Mouse (Mus musculus) embryonic stem cell, embryonic (primary cell): ENCODE results near the gene Cep250.

ENCODE experiments used
- CTCF ChIA-PET, 4 experiments: fragments of 300-600 bp in 2 of 4; fragments of 350-600 bp in 2 of 4; sonication (Branson Sonifier 250); formaldehyde crosslinking; loops; one replicate each; lab custom pipeline; 2022; ENCODE audit warnings: inconsistent platforms in 2 of 4; lab: Charles Lee
- POLR2A ChIA-PET, 4 experiments: fragments of 300-600 bp in 2 of 4; fragments of 350-600 bp in 2 of 4; sonication (Branson Sonifier 250); formaldehyde crosslinking; loops; one replicate each; lab custom pipeline; 2022; ENCODE audit warnings: antibody characterized with exemption in 4 of 4, inconsistent platforms in 1 of 4; lab: Charles Lee

Cep250 gene

DNA sequence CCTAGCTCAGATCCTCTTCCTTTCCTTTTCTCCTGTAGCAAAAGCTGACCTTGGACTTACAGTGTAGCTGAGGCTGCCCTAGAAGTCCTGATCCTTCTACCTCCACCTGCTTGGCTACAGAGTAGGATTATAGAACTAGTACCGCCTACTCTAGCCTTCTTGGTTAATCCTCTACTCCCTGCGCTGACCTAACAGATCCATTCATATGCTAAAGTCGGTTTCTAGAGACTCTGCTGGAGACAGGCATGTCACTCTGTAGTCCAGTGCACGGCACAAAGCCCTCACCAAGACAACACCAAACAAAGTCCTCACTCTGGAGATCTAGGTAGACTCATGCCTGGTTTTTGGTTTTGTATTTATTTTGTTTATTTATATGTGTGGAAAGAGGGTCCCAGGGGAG, 9.8 kb upstream of the Cep250 start:
- ChIA-PET CTCF (interaction anchor here (0.5 to 2.4 kb wide), 53 partner anchors 9 to 1298 kb away, joined by 3 to 32 read pairs (median 4); partner anchors contain the start of genes Cep250 (in 2 of the 4), Acss2 (in 1 of the 4), BC029722 (in 1 of the 4) and Eif6 (in 1 of the 4)), POLR2A (interaction anchor here in 3 of 4 experiments (0.6 to 9.1 kb wide), 20 partner anchors 10 to 305 kb away, joined by 3 to 75 read pairs (median 4); partner anchors contain the start of genes Cep250 (in 3 of the 3) and BC029722 (in 2 of the 3))

- ChIA-PET CTCF (interaction anchor here in 1 of 4 experiments (2.0 to 2.4 kb wide), 2 partner anchors 99 to 145 kb away, joined by 9 to 32 read pairs; no protein-coding TSS in a partner anchor), POLR2A (interaction anchor here in 3 of 4 experiments (0.5 to 9.1 kb wide), 8 partner anchors 9 to 135 kb away, joined by 3 to 75 read pairs (median 3); partner anchors contain the start of genes Cep250 (in 2 of the 3) and BC029722 (in 1 of the 3))
Observed at GRCm38 (mm10) chr2:155947390-155948002, 8.8 kb upstream of the Cep250 start.

GRCm38 (mm10) chr2:155949362-155949761, 6.9 kb upstream of the Cep250 start:
- ChIA-PET CTCF (no interaction called here), POLR2A (interaction anchor here in 1 of 4 experiments (1.1 kb wide), 1 partner anchor 9 kb away, joined by 3 read pairs; the partner anchor contains the start of gene Gm15557)

DNA sequence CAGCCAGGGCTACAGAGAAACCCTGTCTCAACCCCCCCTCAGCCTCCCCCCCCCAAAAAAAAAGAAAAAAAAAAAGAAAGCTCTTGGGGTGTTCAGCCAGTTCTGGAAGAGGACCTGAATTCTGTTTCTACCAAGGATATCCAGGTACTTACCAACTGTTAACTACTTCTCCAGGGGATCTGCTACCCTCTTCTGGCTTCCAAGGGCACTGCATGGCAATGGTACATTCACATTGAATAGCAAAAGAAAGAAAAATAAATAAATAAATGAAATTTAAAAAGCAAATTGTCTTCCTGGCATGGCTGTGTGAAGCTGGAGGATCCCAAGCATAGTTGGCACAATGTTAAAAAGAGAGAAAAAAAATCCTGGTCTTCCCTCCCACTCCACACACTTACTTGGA, 4.3 kb upstream of the Cep250 start:
- ChIA-PET POLR2A (interaction anchor here in 1 of 4 experiments (0.6 to 1.5 kb wide), 2 partner anchors 120 to 159 kb away, joined by 3 read pairs; no protein-coding TSS in a partner anchor), CTCF (interaction anchor here in 2 of 4 experiments (0.6 to 1.1 kb wide), 3 partner anchors 72 to 120 kb away, joined by 3 to 4 read pairs (median 3); no protein-coding TSS in a partner anchor)

DNA sequence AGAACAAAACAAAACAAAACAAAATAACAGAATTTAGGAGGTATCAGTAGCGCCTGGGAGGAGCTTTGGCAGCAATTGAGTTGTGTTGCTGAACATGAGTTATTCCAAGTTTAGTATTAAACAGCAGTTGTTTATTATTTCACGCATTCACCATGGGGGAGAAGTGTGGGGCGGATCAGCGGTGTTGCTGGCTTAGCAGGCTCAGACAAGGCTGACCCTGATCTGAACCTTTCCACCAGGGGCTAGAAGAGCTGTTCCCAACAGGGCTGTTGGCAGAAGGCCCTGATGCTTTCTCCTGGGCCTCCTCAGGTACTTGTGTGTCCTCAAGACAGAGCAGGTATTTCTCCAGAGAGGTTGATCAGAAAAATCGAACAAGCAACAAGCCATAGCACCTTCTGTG, 3.7 kb downstream of the Cep250 start:
- ChIA-PET POLR2A (interaction anchor here in 1 of 4 experiments (5.1 kb wide), 1 partner anchor 17 kb away, joined by 75 read pairs; the partner anchor contains the start of genes Gdf5 and Gm15557), CTCF (no interaction called here)

DNA sequence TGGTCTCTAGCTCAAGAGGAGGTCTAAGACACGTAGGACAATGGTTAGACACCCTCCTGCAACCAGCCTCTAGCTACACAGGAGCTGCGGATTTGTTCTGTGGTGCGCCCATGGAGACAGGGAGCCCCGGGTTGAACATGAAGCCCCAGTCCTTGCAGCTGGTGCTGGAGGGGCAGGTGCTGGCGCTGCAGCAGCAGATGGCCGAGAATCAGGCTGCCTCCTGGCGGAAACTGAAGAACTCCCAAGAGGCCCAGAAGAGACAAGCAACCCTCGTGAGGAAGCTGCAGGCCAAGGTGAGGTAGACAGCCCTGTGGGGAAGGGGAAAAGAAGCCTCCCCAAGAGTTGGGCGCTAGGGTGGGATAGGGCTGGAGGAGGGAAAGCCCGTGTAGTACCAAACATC, 5.6 kb downstream of the Cep250 start:
- ChIA-PET POLR2A (interaction anchor here in 1 of 4 experiments (0.9 to 2.3 kb wide), 4 partner anchors 10 to 104 kb away, joined by 3 to 7 read pairs (median 4); no protein-coding TSS in a partner anchor), CTCF (interaction anchor here in 2 of 4 experiments (0.6 to 0.8 kb wide), 2 partner anchors 28 to 266 kb away, joined by 3 to 4 read pairs; no protein-coding TSS in a partner anchor)

- ChIA-PET POLR2A (interaction anchor here in 1 of 4 experiments (0.6 to 2.3 kb wide), 7 partner anchors 9 to 184 kb away, joined by 3 to 7 read pairs (median 3); no protein-coding TSS in a partner anchor), CTCF (interaction anchor here in 1 of 4 experiments (0.6 kb wide), 1 partner anchor 160 kb away, joined by 3 read pairs; no protein-coding TSS in a partner anchor)
Observed at GRCm38 (mm10) chr2:155962991-155963390, 6.7 kb downstream of the Cep250 start.

GRCm38 (mm10) chr2:155973348-155973747, 17.1 kb downstream of the Cep250 start:
- ChIA-PET POLR2A (interaction anchor here in 1 of 4 experiments (1.3 to 1.7 kb wide), 2 partner anchors 14 to 17 kb away, joined by 3 to 5 read pairs; partner anchors contain the start of gene Cep250), CTCF (interaction anchor here in 3 of 4 experiments (0.5 to 1.2 kb wide), 3 partner anchors 17 to 160 kb away, joined by 3 to 5 read pairs (median 3); partner anchors contain the start of gene Cep250 (in 1 of the 3))

DNA sequence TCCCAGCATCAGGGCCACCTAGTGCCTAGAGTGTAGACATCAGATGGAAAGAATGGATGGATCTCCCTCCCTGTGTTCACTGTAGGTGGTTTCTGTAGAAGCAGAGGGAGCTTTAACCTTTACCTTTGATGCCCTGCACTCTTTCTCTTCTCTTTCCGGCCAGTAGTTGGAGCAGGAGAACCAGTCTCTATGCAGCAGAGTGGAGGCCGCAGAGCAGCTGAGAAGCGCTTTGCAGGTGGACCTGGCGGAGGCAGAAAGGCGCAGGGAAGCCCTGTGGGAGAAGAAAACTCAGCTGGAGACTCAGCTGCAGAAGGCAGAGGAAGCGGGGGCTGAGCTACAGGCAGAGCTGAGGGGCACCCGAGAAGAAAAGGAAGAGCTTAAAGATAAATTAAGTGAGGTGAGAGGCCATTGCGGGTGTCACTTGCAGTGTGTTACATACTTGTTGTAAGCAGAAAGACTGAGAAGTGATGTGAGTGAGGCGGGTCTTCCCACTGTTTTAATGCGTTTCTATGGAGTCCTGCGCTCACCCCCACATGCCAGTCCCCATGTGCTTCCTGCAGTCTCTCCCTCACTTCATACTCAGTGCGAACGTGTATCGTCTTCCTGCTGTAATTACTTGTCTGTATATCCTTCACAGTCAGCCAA, 18.0 kb downstream of the Cep250 start:
- POLR2A ChIA-PET: interaction anchor here in 3 of 4 experiments (0.7 to 2.5 kb wide), 5 partner anchors 12 to 33 kb away, joined by 3 to 5 read pairs (median 3); partner anchors contain the start of genes 6430550D23Rik (in 1 of the 3), Cep250 (in 1 of the 3) and Ergic3 (in 1 of the 3)
- CTCF ChIA-PET: interaction anchor here (0.6 to 1.2 kb wide), 6 partner anchors 17 to 261 kb away, joined by 3 read pairs; partner anchors contain the start of gene Cep250 (in 1 of the 4)

DNA sequence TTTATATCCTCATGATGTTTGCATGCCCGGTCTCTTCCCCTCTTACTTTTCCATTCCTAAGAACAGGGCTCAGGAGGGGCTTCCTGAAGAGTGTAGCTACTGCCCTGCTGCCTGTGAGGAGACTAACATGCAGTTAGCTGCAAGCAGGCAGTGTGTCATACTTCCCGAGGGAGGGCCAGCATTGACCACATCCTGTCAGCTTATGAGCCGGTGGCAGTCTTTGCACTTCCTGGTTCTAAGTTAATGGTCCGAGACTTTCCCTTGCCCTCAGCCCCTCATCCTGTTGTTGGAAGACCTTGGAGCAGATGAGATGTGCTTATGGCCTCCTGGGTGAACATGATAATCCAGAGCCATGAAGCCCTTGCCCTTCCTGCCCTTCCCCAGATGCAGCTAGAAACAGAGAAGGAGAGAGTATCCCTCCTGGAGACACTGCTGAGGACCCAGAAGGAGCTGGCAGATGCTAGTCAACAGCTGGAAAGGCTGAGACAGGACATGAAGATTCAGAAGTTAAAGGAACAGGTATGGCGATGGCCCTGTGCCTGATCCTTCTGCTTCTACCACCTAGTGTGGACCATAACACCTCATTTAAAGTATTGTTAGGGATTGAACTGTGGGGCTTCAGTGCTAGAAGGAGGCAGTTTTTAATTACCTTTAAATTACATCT, 23.2 kb downstream of the Cep250 start:
- ChIA-PET POLR2A (interaction anchor here in 3 of 4 experiments (0.7 to 1.7 kb wide), 11 partner anchors 11 to 201 kb away, joined by 3 to 5 read pairs (median 3); partner anchors contain the start of genes 6430550D23Rik (in 1 of the 3), Ergic3 (in 1 of the 3) and Uqcc1 (in 1 of the 3)), CTCF (no interaction called here)

- ChIA-PET CTCF (interaction anchor here in 1 of 4 experiments (0.9 kb wide), 1 partner anchor 20 kb away, joined by 3 read pairs; no protein-coding TSS in a partner anchor), POLR2A (interaction anchor here in 2 of 4 experiments (1.1 to 4.4 kb wide), 5 partner anchors 10 to 15 kb away, joined by 3 to 25 read pairs (median 5); no protein-coding TSS in a partner anchor)
Observed at GRCm38 (mm10) chr2:155985776-155986175, 29.5 kb downstream of the Cep250 start.

DNA sequence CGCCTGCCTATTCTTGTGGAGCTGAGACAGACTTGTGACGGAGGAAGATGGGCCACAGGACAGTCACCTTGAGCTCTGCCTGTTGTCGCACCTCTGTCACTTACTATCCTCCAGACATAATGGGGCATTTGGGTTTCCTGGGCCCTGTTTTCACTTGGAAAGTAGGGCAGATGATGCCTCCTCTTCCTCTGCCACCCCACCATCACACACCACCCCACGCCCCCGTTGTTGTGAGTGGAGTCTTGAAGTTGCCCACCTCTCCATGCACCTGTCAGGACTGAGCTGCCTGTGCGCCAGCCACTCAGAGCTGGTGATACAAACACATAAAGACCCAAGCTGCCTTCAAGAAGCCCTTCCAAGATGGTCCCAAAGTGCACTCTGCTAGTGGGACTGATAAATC, 30.9 kb downstream of the Cep250 start:
- ChIA-PET CTCF (no interaction called here), POLR2A (interaction anchor here in 3 of 4 experiments (0.5 to 4.4 kb wide), 12 partner anchors 9 to 258 kb away, joined by 3 to 25 read pairs (median 4); partner anchors contain the start of genes 6430550D23Rik (in 2 of the 3), Ergic3 (in 2 of the 3), Cep250 (in 1 of the 3) and Edem2 (in 1 of the 3))

DNA sequence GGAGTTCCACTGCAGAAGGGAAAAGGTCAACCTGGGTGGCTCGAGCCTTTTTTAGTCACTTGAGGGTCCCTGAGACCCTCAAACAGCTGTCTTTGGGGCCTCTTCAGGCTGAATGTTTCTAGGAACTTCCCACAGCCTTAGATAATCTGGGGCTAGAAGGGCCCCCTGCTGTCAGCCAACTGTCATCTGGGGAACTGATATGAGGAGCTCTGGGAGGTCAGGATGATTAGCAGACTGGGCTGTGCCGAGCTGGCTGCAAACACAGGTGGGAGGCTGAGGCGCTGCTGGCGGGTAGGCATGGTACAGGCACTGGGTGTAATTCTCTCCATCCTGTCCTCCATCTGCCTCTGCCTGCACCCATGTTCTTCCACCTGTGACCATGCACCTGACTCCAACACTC, 32.8 kb downstream of the Cep250 start:
- POLR2A ChIA-PET: interaction anchor here in 2 of 4 experiments (1.2 to 1.3 kb wide), 2 partner anchors 26 to 33 kb away, joined by 3 read pairs; partner anchors contain the start of gene Cep250 (in 1 of the 2)
- CTCF ChIA-PET: no interaction called here

- ChIA-PET POLR2A (interaction anchor here (0.6 to 3.8 kb wide), 16 partner anchors 10 to 121 kb away, joined by 3 to 22 read pairs (median 3); partner anchors contain the start of genes 6430550D23Rik (in 2 of the 4), Cep250 (in 2 of the 4), Ergic3 (in 2 of the 4) and Cpne1 (in 1 of the 4)), CTCF (interaction anchor here in 2 of 4 experiments (0.6 to 1.2 kb wide), 4 partner anchors 17 to 158 kb away, joined by 3 read pairs; no protein-coding TSS in a partner anchor)
Observed at GRCm38 (mm10) chr2:155991151-155991550, 34.9 kb downstream of the Cep250 start.

DNA sequence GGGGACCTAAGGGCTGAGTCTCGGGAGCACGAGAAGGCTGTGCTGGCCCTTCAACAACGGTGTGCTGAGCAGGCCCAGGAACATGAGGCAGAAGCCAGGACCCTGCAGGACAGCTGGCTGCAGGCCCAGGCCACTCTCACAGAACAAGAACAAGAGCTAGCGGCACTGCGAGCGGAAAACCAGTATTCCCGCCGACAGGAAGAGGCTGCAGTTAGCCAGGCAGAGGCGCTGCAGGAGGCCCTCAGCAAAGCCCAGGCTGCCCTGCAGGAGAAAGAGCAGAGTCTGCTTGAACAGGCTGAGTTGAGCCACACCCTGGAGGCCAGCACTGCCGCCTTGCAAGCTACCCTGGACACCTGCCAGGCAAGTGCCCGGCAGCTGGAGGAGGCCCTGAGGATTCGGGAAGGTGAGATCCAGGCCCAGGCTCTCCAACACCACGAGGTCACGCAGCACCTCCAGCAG, 35.6 kb downstream of the Cep250 start:
- ChIA-PET CTCF (interaction anchor here in 2 of 4 experiments (0.5 to 1.2 kb wide), 2 partner anchors 13 to 18 kb away, joined by 3 to 4 read pairs; no protein-coding TSS in a partner anchor), POLR2A (interaction anchor here in 3 of 4 experiments (0.7 to 3.8 kb wide), 16 partner anchors 9 to 474 kb away, joined by 3 to 22 read pairs (median 3); partner anchors contain the start of genes 6430550D23Rik (in 2 of the 3), Cep250 (in 2 of the 3), Ergic3 (in 2 of the 3) and Acss2 (in 1 of the 3))

DNA sequence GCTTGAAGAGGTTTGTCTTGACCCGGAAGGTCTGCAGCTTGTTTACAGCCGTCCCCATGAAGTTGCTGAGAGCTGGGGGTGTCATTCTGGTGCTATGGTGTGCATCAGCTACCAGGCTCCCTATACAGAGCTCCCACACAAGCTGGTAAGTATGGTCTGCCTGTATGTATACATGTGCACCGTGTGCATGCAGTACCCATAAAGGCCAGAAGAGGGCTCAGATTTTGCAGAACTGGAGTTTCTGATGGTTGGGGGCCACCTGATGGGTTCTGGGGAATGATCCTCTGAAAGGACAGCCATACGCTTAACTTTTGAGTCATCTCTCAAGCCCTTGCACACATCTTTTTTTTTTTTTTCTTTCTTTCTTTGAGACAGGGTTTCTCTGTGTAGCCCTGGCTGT, 49.1 kb downstream of the Cep250 start:
- ChIA-PET POLR2A (interaction anchor here in 2 of 4 experiments (0.7 to 1.3 kb wide), 4 partner anchors 9 to 307 kb away, joined by 3 to 4 read pairs (median 3); partner anchors contain the start of genes Cnbd2 (in 1 of the 2) and Scand1 (in 1 of the 2)), CTCF (interaction anchor here (0.5 to 1.1 kb wide), 11 partner anchors 8 to 1437 kb away, joined by 3 to 5 read pairs (median 3); no protein-coding TSS in a partner anchor)
